Comparison of ENCODE assay signal across 8 mouse cellular contexts in the genomic region with DNA sequence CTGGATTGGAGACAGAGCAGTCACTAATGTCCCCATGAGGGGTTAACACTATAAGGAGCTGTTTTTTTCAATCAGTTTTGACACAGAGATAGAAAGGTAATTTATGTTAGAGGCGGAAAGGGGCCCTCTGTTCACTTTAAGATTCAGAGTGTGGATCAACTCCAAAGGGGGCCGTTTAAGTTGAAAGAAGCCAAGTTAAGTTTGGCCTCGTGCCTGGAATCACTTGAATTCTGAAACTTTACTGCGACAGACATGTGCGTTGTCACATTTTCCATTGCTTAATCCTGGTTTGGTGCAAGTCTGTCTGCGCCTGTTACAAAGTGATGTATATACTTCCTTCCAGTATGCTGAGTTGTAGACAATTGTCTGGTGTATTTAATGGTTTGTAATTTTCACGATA. TPM values are rescaled to one million over a fixed set of nuclear protein-coding genes. Genes with fewer than 3 reads are reported as not detected.
DNase-seq lines count a peak whose midpoint lies in the region; ATAC-seq lines count a peak whose summit lies in the region.

No protein-coding gene starts in this region.

- H3K27me3 ChIP-seq in midbrain, embryonic 14.5 days (ENCODE audit: control insufficient read depth, insufficient read depth, low read length): no peaks in the 10 kb centered on the region
- no peaks in the 10 kb centered on the region for H3K27me3 ChIP-seq in midbrain, embryonic 13.5 days
- H3K27me3 ChIP-seq in hindbrain, embryonic 14.5 days (ENCODE audit: control insufficient read depth, insufficient read depth, low read length): no peaks in the 10 kb centered on the region
- no peaks in the 10 kb centered on the region for H3K27me3 ChIP-seq in neural tube, embryonic 13.5 days

- H3K4me3 ChIP-seq in midbrain, embryonic 14.5 days (replicated peaks; ENCODE audit: low read depth, low read length): no peak overlapping the region
- H3K4me3 ChIP-seq in midbrain, embryonic 13.5 days (replicated peaks): no peak overlapping the region
- no peak overlapping the region for H3K4me3 ChIP-seq in hindbrain, embryonic 14.5 days (replicated peaks; ENCODE audit: low read length)
- no peak overlapping the region for H3K4me3 ChIP-seq in neural tube, embryonic 13.5 days

- DNase-seq in adrenal gland, adult (ENCODE audit: inconsistent age in 2 of 2, low spot score in 1 of 2): peak; percentile 28 to 80
- no peak for DNase-seq in adrenal gland, postnatal 25 days
- DNase-seq in midbrain, embryonic 14.5 days: peak; percentile 71
- DNase-seq in hindbrain, embryonic 14.5 days (ENCODE audit: low spot score): peak; percentile 80
- no peak for DNase-seq in right cerebral cortex, adult 2 months (ENCODE audit: low spot score in 2 of 2)
- DNase-seq in right cerebral cortex, adult 18-20 months: no peak

- H3K4me1 ChIP-seq in midbrain, embryonic 14.5 days (ENCODE audit: control insufficient read depth, insufficient read depth, low read length): no peaks in the 10 kb centered on the region; the same call in 1 of the 2 replicates
- H3K4me1 ChIP-seq in midbrain, embryonic 13.5 days (replicated peaks): peaks cover 12% of the 10 kb centered on the region; the same call in 1 of the 2 replicates
- 0 out of 2 replicates have a peak, but pooled peaks cover 10% of the 10 kb centered on the region for H3K4me1 ChIP-seq in hindbrain, embryonic 14.5 days (replicated peaks; ENCODE audit: control insufficient read depth, insufficient read depth, low read length)
- H3K4me1 ChIP-seq in neural tube, embryonic 13.5 days (replicated peaks): peaks cover 43% of the 10 kb centered on the region

- H3K27ac ChIP-seq in midbrain, embryonic 14.5 days (replicated peaks; ENCODE audit: low read depth, low read length): no peak overlapping the region
- no peak overlapping the region for H3K27ac ChIP-seq in midbrain, embryonic 13.5 days
- H3K27ac ChIP-seq in hindbrain, embryonic 14.5 days: peak overlapping the region; percentile 32; the same call in 1 of the 2 replicates
- peak overlapping the region; percentile 50 for H3K27ac ChIP-seq in neural tube, embryonic 13.5 days (replicated peaks)

- H3K4me2 ChIP-seq in midbrain, embryonic 14.5 days (ENCODE audit: low read length): no peak overlapping the region
- H3K4me2 ChIP-seq in midbrain, embryonic 13.5 days (replicated peaks): no peak overlapping the region
- H3K4me2 ChIP-seq in hindbrain, embryonic 14.5 days (replicated peaks): no peak overlapping the region
- H3K4me2 ChIP-seq in neural tube, embryonic 13.5 days: 0 out of 2 replicates have a peak overlapping the region, but pooled peaks have one; percentile 20

- ATAC-seq in midbrain, embryonic 14.5 days (ENCODE audit: low FRiP score, low TSS enrichment): peak; percentile 32
- no peak for ATAC-seq in midbrain, embryonic 13.5 days
- no peak; the same call in 1 of the 2 replicates for ATAC-seq in hindbrain, embryonic 14.5 days (ENCODE audit: low FRiP score)
- ATAC-seq in neural tube, embryonic 13.5 days (ENCODE audit: low read depth): peak; percentile 48; the same call in 1 of the 2 replicates

- WGBS in midbrain, embryonic 14.5 days: 34% methylated on average over 7 of the region's 7 CpGs
- WGBS in midbrain, embryonic 13.5 days: 41% methylated on average over 7 of the region's 7 CpGs
- 45% methylated on average over 7 of the region's 7 CpGs for WGBS in hindbrain, embryonic 14.5 days
- WGBS in neural tube, embryonic 13.5 days: 46% methylated on average over 7 of the region's 7 CpGs

- no peak overlapping the region for H3K9ac ChIP-seq in midbrain, embryonic 14.5 days (replicated peaks; ENCODE audit: low read length)
- H3K9ac ChIP-seq in midbrain, embryonic 13.5 days (replicated peaks): no peak overlapping the region
- H3K9ac ChIP-seq in hindbrain, embryonic 14.5 days: no peak overlapping the region
- no peak overlapping the region for H3K9ac ChIP-seq in neural tube, embryonic 13.5 days

- no peaks in the 10 kb centered on the region for H3K9me3 ChIP-seq in midbrain, embryonic 14.5 days (ENCODE audit: control insufficient read depth, low read length)
- no peaks in the 10 kb centered on the region for H3K9me3 ChIP-seq in midbrain, embryonic 13.5 days
- no peaks in the 10 kb centered on the region for H3K9me3 ChIP-seq in hindbrain, embryonic 14.5 days (ENCODE audit: control insufficient read depth, low read length)
- H3K9me3 ChIP-seq in neural tube, embryonic 13.5 days: no peaks in the 10 kb centered on the region

- H3K36me3 ChIP-seq in midbrain, embryonic 14.5 days (ENCODE audit: control insufficient read depth, insufficient read depth, low read length): no peaks in the 10 kb centered on the region
- H3K36me3 ChIP-seq in midbrain, embryonic 13.5 days: no peaks in the 10 kb centered on the region
- H3K36me3 ChIP-seq in hindbrain, embryonic 14.5 days (replicated peaks; ENCODE audit: control insufficient read depth, insufficient read depth): no peaks in the 10 kb centered on the region
- H3K36me3 ChIP-seq in neural tube, embryonic 13.5 days: no peaks in the 10 kb centered on the region

RNA-seq across cellular contexts. Expression of a gene that starts 3.0 kb away (rescaled TPM):
- 3.8 and 5.3 TPM in 2 replicates for total RNA-seq in adrenal gland, postnatal 25 days (2021)
- 0.63 and 1.5 TPM in 2 replicates for polyA plus RNA-seq in midbrain, embryonic 14.5 days (2014; fragmentation: Nextera tagmentation; extraction: Ambion mirVana)
- polyA plus RNA-seq in midbrain, embryonic 13.5 days (2015; fragmentation: Nextera tagmentation; extraction: Ambion mirVana): 1.4 and 1.8 TPM in 2 replicates
- polyA plus RNA-seq in hindbrain, embryonic 14.5 days (2014; fragmentation: Nextera tagmentation; extraction: Ambion mirVana): 1.1 and 1.7 TPM in 2 replicates
- polyA plus RNA-seq in neural tube, embryonic 13.5 days (2015; fragmentation: Nextera tagmentation; extraction: Ambion mirVana): 4.9 and 7.5 TPM in 2 replicates

Comparison
In these comparisons a context has a peak if more than half of its experiments do, and no peak if none do; other contexts are left out.
1. DNase-seq: peak in adrenal gland, adult (2 of 2), midbrain, embryonic 14.5 days (single experiment) and hindbrain, embryonic 14.5 days (single experiment); none in adrenal gland, postnatal 25 days (single experiment), right cerebral cortex, adult 2 months (0 of 2) and right cerebral cortex, adult 18-20 months (single experiment).
2. ATAC-seq: peak in midbrain, embryonic 14.5 days (single experiment) and neural tube, embryonic 13.5 days (single experiment); none in midbrain, embryonic 13.5 days (single experiment) and hindbrain, embryonic 14.5 days (single experiment).
3. H3K27ac ChIP-seq: peak in hindbrain, embryonic 14.5 days (single experiment) and neural tube, embryonic 13.5 days (single experiment); none in midbrain, embryonic 14.5 days (single experiment) and midbrain, embryonic 13.5 days (single experiment).